Mouse (Mus musculus) hindbrain, embryonic 15.5 days (tissue): Measurements from ENCODE around the gene Wnt7b. TPM values are rescaled to one million over a fixed set of nuclear protein-coding genes. Genes with fewer than 3 reads are reported as not detected.

Source experiments
- ATAC-seq: fragments of 200-750 bp; cut with Nextera tagmentation; 2 replicates; pipeline ENCODE4 v1.8.0; 2017; ENCODE audit warnings: low read depth, moderate number of reproducible peaks, moderate TSS enrichment; ENCODE audit not compliant: low FRiP score
- H3K27ac ChIP-seq: fragments of 300-500 bp; sonication (generic); replicated peaks from 2 replicates; pipeline ENCODE4 v1.5.1; 2015; ENCODE audit warnings: mild to moderate bottlenecking, inconsistent platforms
- H3K27me3 ChIP-seq: fragments of 300-500 bp; sonication (generic); 2 replicates; pipeline ENCODE4 v1.6.1; 2015; ENCODE audit warnings: control low read depth, inconsistent platforms
- H3K36me3 ChIP-seq: fragments of 300-500 bp; sonication (generic); 2 replicates; pipeline ENCODE4 v1.6.1; 2015; ENCODE audit warnings: control low read depth, inconsistent platforms
- H3K4me1 ChIP-seq: fragments of 300-500 bp; sonication (generic); replicated peaks from 2 replicates; pipeline ENCODE4 v1.6.1; 2015; ENCODE audit warnings: control low read depth, inconsistent platforms
- H3K4me2 ChIP-seq: fragments of 300-500 bp; sonication (generic); 2 replicates; pipeline ENCODE4 v1.6.1; 2015; ENCODE audit warnings: moderate library complexity, mild to moderate bottlenecking, inconsistent platforms
- H3K4me3 ChIP-seq: fragments of 300-500 bp; sonication (generic); 2 replicates; pipeline ENCODE4 v1.5.1; 2015; ENCODE audit warnings: mild to moderate bottlenecking, inconsistent platforms
- H3K9ac ChIP-seq: fragments of 300-500 bp; sonication (generic); 2 replicates; pipeline ENCODE4 v1.6.1; 2015; ENCODE audit warnings: inconsistent platforms
- H3K9me3 ChIP-seq: fragments of 300-500 bp; sonication (generic); 2 replicates; pipeline ENCODE4 v1.6.1; 2016; ENCODE audit warnings: control low read depth, inconsistent platforms
- WGBS: fragments of 180-500 bp; shearing (Covaris S2); methylation state at CpG from one replicate; pipeline ENCODE4 v1.1.7; 2015; 5-methylcytosine and 5-hydroxymethylcytosine counted together
- polyA plus RNA-seq: library from polyadenylated mRNA; unstranded; fragments of >200 nt; fragmentation: Nextera tagmentation; extraction: Ambion mirVana; gene quantifications from 2 replicates; pipeline ENCODE4 v1.2.1, GENCODE M21; 2015

The Wnt7b gene
- polyA plus RNA-seq, 1 experiment from 2014 or later = 42.8 TPM

- WGBS = 20% methylated on average over 12 of the region's 12 CpGs
- Histone ChIP-seq H3K4me3 (no peak overlapping the region), H3K4me2 (no peak overlapping the region), H3K9ac (no peak overlapping the region), H3K9me3 (no peaks in the 10 kb centered on the region), H3K27ac (no peak overlapping the region), H3K27me3 (no peaks in the 10 kb centered on the region), H3K36me3 (no peaks in the 10 kb centered on the region), H3K4me1 (peaks cover 12% of the 10 kb centered on the region; the same call in 1 of the 2 replicates)
- no peak for ATAC-seq
These were observed 57.8 kb downstream of the Wnt7b start for GRCm38 (mm10) chr15:85524404-85524950.

- Histone ChIP-seq H3K27me3 (no peaks in the 10 kb centered on the region), H3K27ac (no peak overlapping the region), H3K4me1 (peaks cover 12% of the 10 kb centered on the region; the same call in 1 of the 2 replicates), H3K4me2 (0 out of 2 replicates have a peak overlapping the region, but pooled peaks have one; percentile 8), H3K4me3 (no peak overlapping the region), H3K9ac (no peak overlapping the region), H3K9me3 (no peaks in the 10 kb centered on the region), H3K36me3 (no peaks in the 10 kb centered on the region)
- 16% methylated on average over 14 of the region's 14 CpGs for WGBS
- peak; percentile 55; the same call in 1 of the 2 replicates for ATAC-seq
These were observed 58.9 kb downstream of the Wnt7b start for GRCm38 (mm10) chr15:85523173-85523991.

- Histone ChIP-seq H3K4me2 (no peak overlapping the region), H3K27me3 (no peaks in the 10 kb centered on the region), H3K27ac (no peak overlapping the region), H3K4me3 (no peak overlapping the region), H3K9me3 (no peaks in the 10 kb centered on the region), H3K9ac (no peak overlapping the region), H3K4me1 (peaks cover 11% of the 10 kb centered on the region; the same call in 1 of the 2 replicates), H3K36me3 (no peaks in the 10 kb centered on the region)
- ATAC-seq = no peak
- 70% methylated on average over 4 of the region's 4 CpGs for WGBS
These were observed 62.8 kb downstream of the Wnt7b start for GRCm38 (mm10) chr15:85519438-85519837.

GRCm38 (mm10) chr15:85507370-85508014 lies 74.8 kb downstream of the Wnt7b start:
- Histone ChIP-seq H3K4me3 (no peak overlapping the region), H3K4me1 (peaks cover 20% of the 10 kb centered on the region), H3K27me3 (no peaks in the 10 kb centered on the region), H3K27ac (peak overlapping the region; percentile 32; the same call in 1 of the 2 replicates), H3K4me2 (0 out of 2 replicates have a peak overlapping the region, but pooled peaks have one; percentile 4), H3K36me3 (no peaks in the 10 kb centered on the region), H3K9me3 (no peaks in the 10 kb centered on the region), H3K9ac (peak overlapping the region; percentile 14; the same call in 1 of the 2 replicates)
- ATAC-seq = peak; percentile 49
- WGBS = 12% methylated on average over 32 of the region's 32 CpGs

GRCm38 (mm10) chr15:85506680-85507079 lies 75.6 kb downstream of the Wnt7b start:
- no peaks in the 10 kb centered on the region for H3K9me3 ChIP-seq
- H3K4me1 ChIP-seq = peaks cover 20% of the 10 kb centered on the region
- H3K4me2 ChIP-seq = no peak overlapping the region
- no peak overlapping the region for H3K9ac ChIP-seq
- H3K27ac ChIP-seq = no peak overlapping the region
- no peaks in the 10 kb centered on the region for H3K36me3 ChIP-seq
- no peak overlapping the region for H3K4me3 ChIP-seq
- WGBS = 77% methylated on average over 1 of the region's 1 CpGs
- no peak for ATAC-seq
- H3K27me3 ChIP-seq = no peaks in the 10 kb centered on the region

DNA sequence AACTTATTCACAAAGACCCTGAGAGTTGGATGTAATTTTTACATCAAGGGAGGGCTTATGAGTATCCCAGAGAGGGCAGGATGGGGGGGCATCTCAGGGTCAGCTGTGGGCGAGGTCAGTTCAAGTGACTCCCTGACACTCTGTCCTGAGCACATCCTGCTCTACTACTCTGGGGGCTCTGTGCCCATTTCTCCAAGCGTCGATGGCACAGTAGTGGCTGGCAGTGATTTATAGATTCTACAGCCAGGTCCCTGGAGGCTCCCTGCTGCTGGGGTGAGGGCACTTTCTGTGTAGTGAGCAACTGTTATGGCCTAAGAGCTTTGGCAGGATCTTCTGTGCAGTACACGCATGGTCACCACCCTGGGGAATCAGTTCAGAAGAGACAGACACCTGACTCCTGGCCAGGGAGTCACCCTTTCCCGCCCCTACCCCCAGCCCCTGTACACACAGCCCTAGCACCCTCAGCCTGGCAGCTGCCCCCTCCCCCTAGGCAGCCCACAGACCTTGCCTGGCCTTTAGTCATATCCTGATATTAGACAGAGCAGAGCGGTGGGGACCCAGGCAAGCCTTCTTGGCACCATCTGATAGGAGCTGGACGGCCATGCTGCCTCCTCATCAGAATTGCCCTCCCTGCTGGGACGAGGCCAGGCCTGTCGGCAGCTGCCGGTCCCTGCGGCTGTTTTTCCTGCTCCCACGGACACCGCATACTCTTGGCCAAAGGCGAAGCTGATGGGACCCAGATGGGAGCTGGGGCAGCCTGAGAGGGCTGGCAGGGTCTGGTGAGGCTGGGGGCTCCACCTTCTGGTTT lies 77.0 kb downstream of the Wnt7b start:
- peak overlapping the region; percentile 47; the same call in 1 of the 2 replicates for H3K27ac ChIP-seq
- H3K4me2 ChIP-seq = peak overlapping the region; percentile 22
- 35% methylated on average over 14 of the region's 14 CpGs for WGBS
- H3K4me1 ChIP-seq = peaks cover 20% of the 10 kb centered on the region
- ATAC-seq = peak; percentile 57
- no peaks in the 10 kb centered on the region for H3K27me3 ChIP-seq
- H3K9me3 ChIP-seq = no peaks in the 10 kb centered on the region
- H3K4me3 ChIP-seq = no peak overlapping the region
- no peak overlapping the region for H3K9ac ChIP-seq
- H3K36me3 ChIP-seq = no peaks in the 10 kb centered on the region

- no peaks in the 10 kb centered on the region for H3K9me3 ChIP-seq
- H3K27me3 ChIP-seq = no peaks in the 10 kb centered on the region
- no peak within 1 kb of the TSS for H3K27ac ChIP-seq
- no peak within 1 kb of the TSS for H3K9ac ChIP-seq
- no peak within 1 kb of the TSS for H3K4me2 ChIP-seq
- H3K4me1 ChIP-seq = peaks cover 20% of the 10 kb centered on the region
- WGBS = 78% methylated on average over 8 of the region's 8 CpGs
- ATAC-seq = no peak
- no peaks in the 10 kb centered on the region for H3K36me3 ChIP-seq
- no peak within 1 kb of the TSS for H3K4me3 ChIP-seq
These were observed 79.1 kb downstream of the Wnt7b start, which contains the start of gene 7530416G11Rik for GRCm38 (mm10) chr15:85503127-85503526. Gene 7530416G11Rik, minus strand, starts transcription at chr15:85503227.

DNA sequence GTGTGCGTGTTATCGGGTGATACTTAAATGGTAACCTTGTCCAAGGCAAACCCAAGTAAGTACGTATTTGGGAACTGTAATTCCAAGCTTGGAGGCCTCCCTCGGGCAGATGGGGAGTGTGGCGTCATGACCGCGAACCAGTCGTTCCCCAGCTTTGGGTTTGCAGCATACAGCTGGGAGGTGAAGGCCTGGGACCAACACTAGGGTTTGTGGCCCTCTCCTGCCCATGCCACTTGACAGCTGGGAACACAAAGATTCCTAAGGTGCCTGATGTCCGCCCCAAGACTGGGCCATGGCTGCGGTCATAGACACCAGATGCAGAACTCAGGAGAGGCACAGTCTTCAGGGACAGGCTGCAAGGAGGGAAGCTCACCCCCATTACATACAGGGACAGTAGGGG lies 82.0 kb downstream of the Wnt7b start:
- H3K27me3 ChIP-seq = no peaks in the 10 kb centered on the region
- H3K4me1 ChIP-seq = peaks cover 8% of the 10 kb centered on the region; the same call in 1 of the 2 replicates
- no peaks in the 10 kb centered on the region for H3K36me3 ChIP-seq
- no peak overlapping the region for H3K4me3 ChIP-seq
- no peak for ATAC-seq
- 89% methylated on average over 10 of the region's 10 CpGs for WGBS
- no peaks in the 10 kb centered on the region for H3K9me3 ChIP-seq
- H3K4me2 ChIP-seq = no peak overlapping the region
- H3K27ac ChIP-seq = no peak overlapping the region
- H3K9ac ChIP-seq = no peak overlapping the region

GRCm38 (mm10) chr15:85497981-85498475 lies 84.2 kb downstream of the Wnt7b start:
- ATAC-seq = peak; percentile 79
- no peaks in the 10 kb centered on the region for H3K9me3 ChIP-seq
- no peak overlapping the region for H3K4me3 ChIP-seq
- H3K9ac ChIP-seq = no peak overlapping the region
- peaks cover 21% of the 10 kb centered on the region for H3K4me1 ChIP-seq
- no peaks in the 10 kb centered on the region for H3K36me3 ChIP-seq
- H3K27ac ChIP-seq = no peak overlapping the region
- H3K27me3 ChIP-seq = no peaks in the 10 kb centered on the region
- 19% methylated on average over 10 of the region's 10 CpGs for WGBS
- no peak overlapping the region for H3K4me2 ChIP-seq

DNA sequence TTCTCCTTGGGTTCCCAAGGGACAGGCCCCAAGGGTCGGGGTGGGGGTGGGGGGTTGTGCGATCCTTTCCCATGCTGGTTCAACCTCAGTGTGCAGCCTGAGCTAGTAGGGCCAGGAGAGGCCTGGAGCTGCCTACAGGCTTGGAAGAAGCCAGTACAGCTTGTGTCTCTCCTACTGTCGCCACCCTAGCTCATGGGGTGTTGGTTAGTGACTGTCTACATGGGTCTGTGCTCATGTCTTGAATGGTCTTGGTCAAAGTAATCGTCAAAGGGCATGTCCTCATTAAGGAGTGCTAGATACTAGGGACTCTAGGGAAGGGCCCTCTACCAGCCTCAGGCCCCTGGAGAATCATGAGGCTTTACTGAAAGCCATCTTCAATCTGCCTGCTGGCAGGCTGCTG lies 84.7 kb downstream of the Wnt7b start:
- 68% methylated on average over 4 of the region's 4 CpGs for WGBS
- Histone ChIP-seq H3K27ac (no peak overlapping the region), H3K4me2 (no peak overlapping the region), H3K4me1 (peaks cover 21% of the 10 kb centered on the region), H3K9ac (no peak overlapping the region), H3K4me3 (no peak overlapping the region), H3K9me3 (no peaks in the 10 kb centered on the region), H3K27me3 (no peaks in the 10 kb centered on the region), H3K36me3 (no peaks in the 10 kb centered on the region)
- no peak for ATAC-seq

- peak; percentile 55; the same call in 1 of the 2 replicates for ATAC-seq
- H3K27ac ChIP-seq = peak overlapping the region; percentile 44
- no peaks in the 10 kb centered on the region for H3K36me3 ChIP-seq
- H3K4me1 ChIP-seq = peaks cover 25% of the 10 kb centered on the region
- no peaks in the 10 kb centered on the region for H3K27me3 ChIP-seq
- WGBS = 6% methylated on average over 11 of the region's 11 CpGs
- no peaks in the 10 kb centered on the region for H3K9me3 ChIP-seq
- no peak overlapping the region for H3K4me2 ChIP-seq
- no peak overlapping the region for H3K9ac ChIP-seq
- no peak overlapping the region for H3K4me3 ChIP-seq
These were observed 88.1 kb downstream of the Wnt7b start for GRCm38 (mm10) chr15:85494163-85494621.
